Mouse (Mus musculus) liver, postnatal 0 days (tissue): ENCODE results near the gene Sertad4. TPM values are rescaled to one million over a fixed set of nuclear protein-coding genes. Genes with fewer than 3 reads are reported as not detected.

Experiments used
- ATAC-seq: fragments of 200-750 bp; cut with Nextera tagmentation; 2 replicates; pipeline ENCODE4 v1.8.0; 2017; ENCODE audit warnings: mild to moderate bottlenecking, moderate library complexity
- DNase-seq: peaks from one replicate; pipeline ENCODE4 v3.0.0-alpha.2; 2016
- H3K27ac ChIP-seq: fragments of 300-500 bp; sonication (generic); 2 replicates; pipeline ENCODE4 v1.5.1; 2014; ENCODE audit warnings: antibody characterized with exemption, moderate library complexity, mild to moderate bottlenecking, low read depth
- H3K27me3 ChIP-seq: fragments of 300-500 bp; sonication (generic); 2 replicates; pipeline ENCODE4 v1.6.1; 2014; ENCODE audit warnings: low read length, control low read depth, mixed read lengths; ENCODE audit not compliant: insufficient read depth
- H3K36me3 ChIP-seq: fragments of 300-500 bp; sonication (generic); replicated peaks from 2 replicates; pipeline ENCODE4 v1.6.1; 2014; ENCODE audit warnings: mild to moderate bottlenecking, control low read depth, low read length, moderate library complexity, mixed read lengths; ENCODE audit not compliant: insufficient read depth
- H3K4me1 ChIP-seq: fragments of 300-500 bp; sonication (generic); 2 replicates; pipeline ENCODE4 v1.6.1; 2014; ENCODE audit warnings: antibody characterized with exemption, mild to moderate bottlenecking, control low read depth; ENCODE audit not compliant: insufficient read depth
- H3K4me2 ChIP-seq: fragments of 300-500 bp; sonication (generic); 2 replicates; pipeline ENCODE4 v1.6.1; 2014; ENCODE audit warnings: low read depth, mild to moderate bottlenecking, low read length, moderate library complexity, mixed read lengths
- H3K4me3 ChIP-seq: fragments of 300-500 bp; sonication (generic); 2 replicates; pipeline ENCODE4 v1.5.1; 2014; ENCODE audit warnings: low read depth, low read length
- H3K9ac ChIP-seq: fragments of 300-500 bp; sonication (generic); replicated peaks from 2 replicates; pipeline ENCODE4 v1.6.1; 2014; ENCODE audit warnings: mild to moderate bottlenecking, moderate library complexity
- H3K9me3 ChIP-seq: fragments of 300-500 bp; sonication (generic); 2 replicates; pipeline ENCODE4 v1.6.1; 2016; ENCODE audit warnings: mild to moderate bottlenecking, control low read depth, low read length, mixed read lengths
- CTCF ChIP-seq: sonication (generic); IDR thresholded peaks from 2 replicates; pipeline ENCODE4 v1.5.1; 2016; ENCODE audit warnings: antibody characterized with exemption, low read depth
- EP300 ChIP-seq: IDR thresholded peaks from 2 replicates; pipeline ENCODE4 v1.6.1; 2016; ENCODE audit warnings: antibody characterized with exemption, low read depth, mild to moderate bottlenecking
- WGBS: fragments of 180-500 bp; shearing (Covaris S2); extraction: QIAGEN DNeasy Blood & Tissue Kit; methylation state at CpG from one replicate; pipeline ENCODE4 v1.1.7; 2014; ENCODE audit not compliant: insufficient replicate concordance; 5-methylcytosine and 5-hydroxymethylcytosine counted together
- polyA plus RNA-seq: library from polyadenylated mRNA; unstranded; fragments of >200 nt; fragmentation: Nextera tagmentation; extraction: Ambion mirVana; gene quantifications from 2 replicates; pipeline ENCODE4 v1.2.1, GENCODE M21; 2015

Gene Sertad4
- polyA plus RNA-seq, 1 experiment from 2014 or later: 0.28 TPM

GRCm38 (mm10) chr1:192890716-192891115 lies 35.2 kb upstream of the Sertad4 start:
- TF ChIP-seq EP300 (no peak), CTCF (no peak)
- DNase-seq: no peak
- Histone ChIP-seq H3K4me1 (no peaks in the 10 kb centered on the region), H3K36me3 (no peaks in the 10 kb centered on the region), H3K27me3 (no peaks in the 10 kb centered on the region), H3K4me3 (no peak overlapping the region), H3K4me2 (no peak overlapping the region), H3K9me3 (no peaks in the 10 kb centered on the region), H3K27ac (no peak overlapping the region), H3K9ac (no peak overlapping the region)
- ATAC-seq: no peak
- WGBS: 77% methylated on average over 3 of the region's 3 CpGs

- DNase-seq: no peak
- H3K4me3 ChIP-seq: no peak overlapping the region
- no peak for ATAC-seq
- no peaks in the 10 kb centered on the region for H3K36me3 ChIP-seq
- H3K9ac ChIP-seq: no peak overlapping the region
- H3K27ac ChIP-seq: no peak overlapping the region
- H3K27me3 ChIP-seq: no peaks in the 10 kb centered on the region
- WGBS: 75% methylated on average over 2 of the region's 2 CpGs
- no peak overlapping the region for H3K4me2 ChIP-seq
- TF ChIP-seq CTCF (peak; percentile 41), EP300 (no peak)
- no peaks in the 10 kb centered on the region for H3K4me1 ChIP-seq
- no peaks in the 10 kb centered on the region for H3K9me3 ChIP-seq
Observed at GRCm38 (mm10) chr1:192882617-192883295, 27.2 kb upstream of the Sertad4 start.

DNA sequence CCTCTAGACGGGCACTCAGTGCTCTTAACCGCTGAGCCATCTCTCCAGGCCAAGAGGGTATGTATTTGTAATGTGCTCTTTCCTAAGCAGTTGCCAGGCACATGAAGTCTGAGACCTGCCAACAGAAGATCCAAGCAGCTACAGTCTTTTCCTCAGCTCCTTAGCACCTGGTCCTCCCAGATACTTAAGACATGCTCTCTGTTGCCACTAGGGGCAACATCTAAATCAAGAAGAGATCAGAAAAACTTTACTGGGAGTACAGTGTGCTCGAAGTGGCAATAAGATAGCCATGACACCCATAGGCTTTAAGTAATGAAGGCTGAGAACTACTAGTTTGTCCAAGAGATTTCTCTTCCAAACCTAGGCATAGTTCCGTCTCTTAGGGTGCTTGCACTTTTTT lies 24.6 kb upstream of the Sertad4 start:
- Histone ChIP-seq H3K27ac (no peak overlapping the region), H3K36me3 (no peaks in the 10 kb centered on the region), H3K9ac (no peak overlapping the region), H3K4me2 (no peak overlapping the region), H3K27me3 (no peaks in the 10 kb centered on the region), H3K9me3 (no peaks in the 10 kb centered on the region), H3K4me1 (no peaks in the 10 kb centered on the region), H3K4me3 (no peak overlapping the region)
- ATAC-seq (no peak), DNase-seq (no peak)
- TF ChIP-seq EP300 (no peak), CTCF (peak; percentile 37)
- WGBS: 73% methylated on average over 4 of the region's 4 CpGs

DNA sequence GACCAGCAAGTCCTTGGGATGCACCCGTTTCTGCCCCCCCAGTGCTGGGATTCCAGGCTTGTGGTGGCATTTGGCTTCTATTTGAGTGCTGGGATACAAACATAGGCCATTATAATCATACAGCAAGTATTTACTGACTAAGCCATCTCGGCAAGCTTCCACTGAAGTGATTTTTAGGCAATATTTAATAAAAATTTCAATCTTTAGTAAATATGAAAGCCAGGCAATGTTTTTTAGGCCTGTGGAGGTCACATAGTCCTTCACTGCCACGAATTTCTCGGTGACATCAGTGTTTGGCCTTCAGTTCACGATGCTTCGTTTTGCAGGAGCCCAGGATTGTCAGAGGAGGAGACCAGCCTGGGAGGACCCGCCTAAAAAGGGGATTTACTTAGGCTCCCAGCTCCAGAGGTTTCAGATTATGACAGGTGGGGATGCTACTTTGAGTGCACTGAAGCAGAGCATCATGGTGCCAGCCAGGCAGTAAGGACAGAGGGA lies 23.6 kb upstream of the Sertad4 start:
- DNase-seq (no peak), ATAC-seq (no peak)
- H3K9me3 ChIP-seq: no peaks in the 10 kb centered on the region
- H3K9ac ChIP-seq: no peak overlapping the region
- H3K27ac ChIP-seq: no peak overlapping the region
- no peaks in the 10 kb centered on the region for H3K36me3 ChIP-seq
- H3K4me3 ChIP-seq: no peak overlapping the region
- H3K27me3 ChIP-seq: no peaks in the 10 kb centered on the region
- H3K4me2 ChIP-seq: no peak overlapping the region
- no peak for TF ChIP-seq CTCF
- no peak for TF ChIP-seq EP300
- no peaks in the 10 kb centered on the region for H3K4me1 ChIP-seq
- 72% methylated on average over 7 of the region's 7 CpGs for WGBS

GRCm38 (mm10) chr1:192872841-192873240 lies 17.3 kb upstream of the Sertad4 start:
- TF ChIP-seq CTCF (no peak), EP300 (no peak)
- Histone ChIP-seq H3K27me3 (no peaks in the 10 kb centered on the region), H3K9me3 (no peaks in the 10 kb centered on the region), H3K36me3 (no peaks in the 10 kb centered on the region), H3K4me2 (no peak overlapping the region), H3K9ac (no peak overlapping the region), H3K27ac (no peak overlapping the region), H3K4me3 (no peak overlapping the region), H3K4me1 (no peaks in the 10 kb centered on the region)
- DNase-seq (no peak), ATAC-seq (no peak)
- 69% methylated on average over 5 of the region's 5 CpGs for WGBS

DNA sequence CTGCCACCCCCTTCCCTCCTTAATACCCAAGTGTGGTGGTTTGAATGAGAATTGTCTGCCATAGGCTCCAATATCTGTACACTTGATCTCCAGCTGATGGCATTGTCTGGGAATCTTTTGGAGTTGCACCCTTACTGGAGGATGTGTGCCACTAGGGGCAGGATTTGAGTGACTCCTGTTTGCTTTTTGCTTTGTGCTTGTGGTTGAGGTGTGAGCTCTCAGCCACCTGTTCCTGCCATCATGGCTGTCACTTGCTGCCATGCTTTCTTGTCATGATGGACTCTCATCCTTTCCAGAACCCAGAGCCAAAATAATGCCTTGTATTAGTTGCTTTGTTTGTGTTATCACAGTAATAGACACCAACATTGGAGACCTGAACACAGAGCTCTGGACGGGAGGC lies 14.2 kb upstream of the Sertad4 start:
- no peaks in the 10 kb centered on the region for H3K27me3 ChIP-seq
- no peak overlapping the region for H3K4me2 ChIP-seq
- TF ChIP-seq EP300 (no peak), CTCF (peak; percentile 18)
- no peak overlapping the region for H3K27ac ChIP-seq
- 65% methylated on average over 1 of the region's 1 CpGs for WGBS
- no peak overlapping the region for H3K4me3 ChIP-seq
- no peaks in the 10 kb centered on the region for H3K4me1 ChIP-seq
- no peaks in the 10 kb centered on the region for H3K36me3 ChIP-seq
- DNase-seq (no peak), ATAC-seq (no peak)
- H3K9ac ChIP-seq: no peak overlapping the region
- H3K9me3 ChIP-seq: no peaks in the 10 kb centered on the region
